Mouse (Mus musculus) cortical plate, adult 2 months (tissue): ENCODE measurements around the gene Arhgap15.

Source experiments
- CTCF ChIP-seq: fragments of 200-500 bp; IDR thresholded peaks from 2 replicates; pipeline ENCODE4 v1.5.1; 2011; ENCODE audit warnings: mild to moderate bottlenecking, control low read depth, low read length; ENCODE audit not compliant: insufficient read depth; ENCODE audit errors: extremely low read depth
- POLR2A ChIP-seq: fragments of 200-500 bp; IDR thresholded peaks from 2 replicates; pipeline ENCODE4 v1.6.1; 2011; ENCODE audit warnings: mild to moderate bottlenecking, low read length, control low read depth; ENCODE audit not compliant: insufficient read depth; ENCODE audit errors: extremely low read depth

DNA sequence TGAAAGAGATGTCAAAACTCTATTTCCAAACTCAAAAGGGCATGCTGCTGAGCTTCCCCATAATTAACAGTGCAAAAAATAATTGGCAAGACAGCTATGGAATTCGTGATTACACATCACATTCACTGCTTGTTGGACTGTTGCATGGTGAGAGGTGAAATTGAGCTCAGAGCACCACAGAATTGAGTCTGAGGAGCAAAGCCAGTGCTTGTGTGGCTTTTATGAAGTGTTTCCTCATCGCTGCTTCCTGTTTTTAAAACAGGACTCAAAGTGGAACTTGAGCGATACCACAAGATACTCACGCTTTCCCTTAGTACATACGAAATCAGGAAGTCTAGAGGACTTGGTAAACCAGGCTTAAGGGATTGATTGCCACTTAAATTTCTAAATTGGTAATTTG, 24.0 kb downstream of the Arhgap15 start:
- TF ChIP-seq CTCF, result no peak
- no peak for TF ChIP-seq POLR2A
